Mouse (Mus musculus) small intestine, adult 10 weeks (tissue): ENCODE data around the gene Myo5c. TPM values are rescaled to one million over a fixed set of nuclear protein-coding genes. Genes with fewer than 3 reads are reported as not detected.

Source experiments
- polyA plus RNA-seq: library from polyadenylated mRNA; stranded (reverse); fragments of 350-450 nt; fragmentation: Illumina TruSeq; extraction: RNeasy Lipid Tissue Mini Kit (QIAGEN cat#74804); gene quantifications from one replicate; pipeline ENCODE4 v1.2.3, GENCODE M21; 2014; ENCODE audit warnings: low replicate concordance

Gene Myo5c
- 11.6 TPM for polyA plus RNA-seq

DNA sequence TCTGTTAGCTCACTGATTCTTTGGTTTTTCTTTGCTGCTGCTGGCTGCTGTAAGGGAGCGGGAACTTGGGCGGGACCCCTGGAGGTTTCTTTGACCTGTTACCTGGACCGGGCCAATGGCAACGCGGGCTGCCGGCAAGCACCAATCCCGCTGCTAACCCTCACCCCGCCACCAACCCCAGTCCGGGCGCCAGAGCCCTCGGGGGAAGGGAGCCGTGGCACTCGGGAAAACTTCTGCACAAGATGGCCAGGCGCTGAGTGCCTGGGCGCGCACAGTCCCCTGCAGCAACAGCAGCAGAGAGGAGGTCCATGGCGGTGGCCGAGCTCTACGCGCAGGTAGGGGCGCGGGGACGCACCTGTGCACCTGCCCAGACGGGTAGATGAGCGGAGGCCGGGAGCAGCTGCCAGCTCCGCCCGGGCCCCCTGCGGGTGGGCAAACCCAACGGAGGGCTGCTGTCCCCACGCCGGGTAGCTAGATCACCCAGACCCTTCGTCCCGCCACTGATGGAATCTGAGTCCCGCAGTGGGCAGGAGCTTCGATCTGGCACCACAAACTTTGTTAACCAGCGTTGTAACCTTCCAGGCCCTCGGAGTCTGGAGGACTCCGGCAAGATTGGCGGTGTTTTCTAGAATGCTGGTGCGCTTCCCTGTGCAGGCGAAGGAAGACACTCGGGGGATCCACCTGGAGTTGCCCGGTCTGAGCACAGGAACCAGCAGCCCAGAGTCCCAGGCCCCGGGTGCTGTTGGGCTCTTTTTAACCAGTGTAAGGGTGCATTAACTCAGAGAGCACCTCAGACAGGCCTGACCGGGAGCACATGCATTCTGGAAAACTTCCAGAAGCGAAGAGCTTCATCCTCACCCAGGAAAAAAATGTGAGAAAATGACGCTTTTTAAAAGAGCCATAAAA lies at the start of gene Myo5c:
Gene Myo5c (plus strand): TSS at position 180 of the 906 bp plus-strand sequence.

DNA sequence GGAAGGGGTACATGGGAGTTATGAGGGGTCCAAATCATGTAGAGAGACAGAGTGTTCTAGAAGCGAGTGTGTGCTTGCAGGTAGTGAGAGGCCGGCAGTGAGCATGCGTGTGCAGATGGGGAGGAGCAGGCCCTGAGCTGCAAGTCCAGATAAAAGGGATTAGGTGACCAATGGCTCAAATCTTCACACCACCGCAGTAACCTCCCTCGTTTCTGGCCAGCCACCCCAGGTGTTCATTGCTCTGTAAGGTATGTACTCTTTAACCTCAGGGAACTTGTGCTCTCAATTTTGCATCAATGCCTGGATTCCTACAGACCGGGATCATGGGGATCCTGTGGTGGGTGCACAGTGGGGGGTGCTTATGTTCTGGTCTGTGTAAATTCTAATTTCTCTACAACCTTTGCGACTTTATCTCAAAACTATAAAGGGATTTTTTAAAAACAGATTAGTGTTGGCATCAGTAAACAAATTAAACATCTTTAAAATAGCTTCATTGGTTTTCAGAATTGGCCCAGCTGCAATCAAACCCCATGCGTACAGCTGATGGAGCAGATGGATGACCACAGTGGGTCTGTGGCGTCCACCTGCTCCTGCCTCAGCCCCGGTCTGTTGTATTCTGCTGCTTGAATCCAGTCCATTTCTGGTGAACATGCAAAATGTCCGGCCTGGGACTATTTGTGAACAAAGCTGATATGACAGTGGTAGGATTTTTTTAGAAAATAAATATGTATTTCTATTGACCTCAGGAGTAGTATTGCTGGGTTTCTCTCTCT lies 74.5 kb downstream of the Myo5c start, which contains the start of gene Gnb5:
Gene Gnb5 (plus strand): TSS at position 163 of the 773 bp plus-strand sequence.

DNA sequence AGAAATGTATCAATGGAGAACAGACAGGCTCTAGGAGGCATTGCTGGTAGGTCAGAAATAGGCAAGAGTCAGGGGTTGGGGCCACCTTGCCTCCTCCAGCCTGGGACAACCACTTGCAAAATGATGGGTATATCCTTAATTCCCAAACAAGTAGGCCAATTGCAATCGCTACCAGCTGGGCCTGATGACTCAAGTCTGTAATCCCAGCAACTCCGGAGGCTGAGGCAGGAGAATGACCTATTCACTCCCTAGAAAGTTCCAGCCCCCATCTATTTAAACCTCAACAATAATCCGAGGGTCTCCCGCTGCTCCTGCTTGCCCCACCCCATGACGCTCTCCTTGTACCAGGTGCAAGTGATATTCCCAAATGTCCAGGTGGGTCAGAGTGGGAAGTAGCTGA lies 115.6 kb downstream of the Myo5c start, which contains the start of gene Bcl2l10:
Gene Bcl2l10 (plus strand): TSS at position 301 of the 400 bp plus-strand sequence.

Other genes starting within 250 kb of the Myo5c start
- gene Arpp19, start 194.4 kb upstream of the Myo5c start, polyA plus RNA-seq = 266 TPM
- gene Myo5a, start 161.0 kb upstream of the Myo5c start, polyA plus RNA-seq = 7.4 TPM
- 7.9 TPM for gene Gnb5, start 74.3 kb downstream of the Myo5c start, polyA plus RNA-seq
- not detected for gene Bcl2l10, start 115.7 kb downstream of the Myo5c start, polyA plus RNA-seq
- gene Mapk6, start 178.0 kb downstream of the Myo5c start, polyA plus RNA-seq = 111 TPM
- gene Leo1, start 209.5 kb downstream of the Myo5c start, polyA plus RNA-seq = 29.3 TPM